Mouse (Mus musculus) R1 (cell line): ENCODE measurements around the gene Spin2d.
"Not testable (repeated sequence)": the region's sequence is repeated elsewhere in the genome, so short reads cannot be mapped to it uniquely, and the experiment has no call there.

Source experiments
- DNase-seq: peaks from one replicate; pipeline ENCODE4 v3.0.0-alpha.2; 2018; ENCODE audit warnings: low read depth, low spot score

Gene Spin2d

GRCm38 (mm10) chrX:73176889-73177288, at the start of gene Spin2d:
Gene Spin2d, minus strand, starts transcription at chrX:73176989.
- not testable (repeated sequence) for DNase-seq

GRCm38 (mm10) chrX:73225365-73225764, 48.6 kb upstream of the Spin2d start:
- DNase-seq: no peak

- DNase-seq: not testable (repeated sequence)
Observed at GRCm38 (mm10) chrX:73213819-73214564, 37.2 kb upstream of the Spin2d start, which contains the start of gene Xlr4b. Gene Xlr4b, plus strand, starts transcription at chrX:73214333.

DNA sequence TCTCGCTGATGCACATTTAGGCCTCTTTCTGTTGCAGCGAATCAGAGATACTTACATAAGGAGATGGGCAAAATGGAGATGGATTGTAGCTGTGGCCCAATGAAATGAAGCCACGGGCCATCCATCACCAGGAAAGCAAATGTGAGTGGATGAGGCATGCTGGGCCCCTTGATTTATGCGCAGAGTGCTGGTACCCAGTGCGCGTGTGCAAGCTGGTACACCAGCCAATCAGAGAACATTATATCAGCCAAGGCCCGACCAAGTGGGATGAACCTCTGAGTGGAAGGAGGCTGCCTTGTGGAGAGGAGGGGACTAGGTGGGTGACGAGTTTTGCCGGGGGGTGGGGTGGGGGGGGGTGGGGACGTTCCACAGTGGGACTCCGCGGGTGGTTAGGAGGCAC, 15.1 kb upstream of the Spin2d start, which contains the start of gene Xlr3b:
Xlr3b (plus strand) TSS at position 274 of the 400 bp plus-strand sequence.
- peak; percentile 75 for DNase-seq

- DNase-seq: not testable (repeated sequence)
Observed at GRCm38 (mm10) chrX:73149350-73149749, 27.4 kb downstream of the Spin2d start, which contains the start of gene DXBay18. Gene DXBay18, minus strand, starts transcription at chrX:73149450.

DNA sequence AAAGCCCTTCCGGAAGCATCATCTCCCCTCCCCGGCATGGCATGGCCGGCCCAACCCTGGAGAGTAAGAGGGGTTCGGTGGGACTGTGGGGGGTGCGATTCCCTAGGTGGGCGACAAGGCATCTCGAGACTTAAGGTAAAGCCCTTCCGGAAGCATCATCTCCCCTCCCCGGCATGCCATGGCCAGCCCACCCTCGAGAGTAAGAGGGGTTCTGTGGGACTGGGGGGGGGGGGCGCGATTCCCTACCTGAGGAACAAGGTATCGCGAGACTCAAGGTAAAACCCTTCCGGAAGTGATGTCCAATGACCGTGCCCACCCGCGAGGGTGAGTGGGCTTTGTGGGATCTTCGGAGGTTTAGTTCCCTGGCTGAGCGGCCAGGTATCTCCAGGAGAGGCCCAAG, 28.3 kb downstream of the Spin2d start, which contains the start of gene Xlr5b:
Xlr5b (plus strand) TSS at position 301 of the 400 bp plus-strand sequence.
- not testable (repeated sequence) for DNase-seq

GRCm38 (mm10) chrX:73143218-73143618, 33.6 kb downstream of the Spin2d start:
- DNase-seq: not testable (repeated sequence)
